Mouse (Mus musculus): ENCODE measurements around the gene Hist1h3c. TPM values are rescaled to one million over a fixed set of nuclear protein-coding genes. Genes with fewer than 3 reads are reported as not detected.

The Hist1h3c gene
- not detected for polyA plus RNA-seq (2014; fragmentation: Illumina TruSeq; extraction: RNeasy Lipid Tissue Mini Kit (QIAGEN cat#74804); ENCODE audit: low replicate concordance)

GRCm38 (mm10) chr13:23745381-23746161 is at the start of gene Hist1h3c:
Gene Hist1h3c, minus strand, starts transcription at chr13:23745602.

GRCm38 (mm10) chr13:23769613-23770012 is 24.2 kb upstream of the Hist1h3c start, which contains the start of gene Trim38:
Gene Trim38, plus strand, starts transcription at chr13:23769913.

GRCm38 (mm10) chr13:23763586-23764323 is 18.4 kb upstream of the Hist1h3c start, which contains the start of gene Hist1h1a:
Gene Hist1h1a, plus strand, starts transcription at chr13:23763666.

GRCm38 (mm10) chr13:23761871-23762821 is 16.7 kb upstream of the Hist1h3c start, which contains the start of gene Hist1h3a:
Gene Hist1h3a, minus strand, starts transcription at chr13:23762386.

GRCm38 (mm10) chr13:23760972-23761864 is 15.8 kb upstream of the Hist1h3c start, which contains the start of gene Hist1h4a:
Gene Hist1h4a, minus strand, starts transcription at chr13:23761230.

GRCm38 (mm10) chr13:23756790-23757189 is 11.4 kb upstream of the Hist1h3c start, which contains the start of gene Hist1h4b:
Gene Hist1h4b, plus strand, starts transcription at chr13:23757013.

GRCm38 (mm10) chr13:23752067-23752741 is 6.8 kb upstream of the Hist1h3c start, which contains the start of gene Hist1h3b:
Gene Hist1h3b, plus strand, starts transcription at chr13:23752267.

GRCm38 (mm10) chr13:23750839-23751477 is 5.6 kb upstream of the Hist1h3c start, which contains the start of gene Hist1h2ab:
Gene Hist1h2ab, plus strand, starts transcription at chr13:23751126.

GRCm38 (mm10) chr13:23746201-23747080 is 1.0 kb upstream of the Hist1h3c start, which contains the start of gene Hist1h2bb:
Gene Hist1h2bb, plus strand, starts transcription at chr13:23746734.

GRCm38 (mm10) chr13:23738677-23739068 is 6.7 kb downstream of the Hist1h3c start, which contains the start of gene Hist1h1c:
Gene Hist1h1c, plus strand, starts transcription at chr13:23738808.

GRCm38 (mm10) chr13:23710374-23711089 is 34.9 kb downstream of the Hist1h3c start, which contains the start of gene Hfe:
Gene Hfe, minus strand, starts transcription at chr13:23710854.

GRCm38 (mm10) chr13:23698300-23698693 is 47.1 kb downstream of the Hist1h3c start, which contains the start of gene Hist1h4c:
Gene Hist1h4c, minus strand, starts transcription at chr13:23698454.

GRCm38 (mm10) chr13:23695514-23695913 is 49.9 kb downstream of the Hist1h3c start, which contains the start of gene Hist1h1t:
Gene Hist1h1t, plus strand, starts transcription at chr13:23695814.

Measured in small intestine, adult 10 weeks (tissue).